In the genomic region with DNA sequence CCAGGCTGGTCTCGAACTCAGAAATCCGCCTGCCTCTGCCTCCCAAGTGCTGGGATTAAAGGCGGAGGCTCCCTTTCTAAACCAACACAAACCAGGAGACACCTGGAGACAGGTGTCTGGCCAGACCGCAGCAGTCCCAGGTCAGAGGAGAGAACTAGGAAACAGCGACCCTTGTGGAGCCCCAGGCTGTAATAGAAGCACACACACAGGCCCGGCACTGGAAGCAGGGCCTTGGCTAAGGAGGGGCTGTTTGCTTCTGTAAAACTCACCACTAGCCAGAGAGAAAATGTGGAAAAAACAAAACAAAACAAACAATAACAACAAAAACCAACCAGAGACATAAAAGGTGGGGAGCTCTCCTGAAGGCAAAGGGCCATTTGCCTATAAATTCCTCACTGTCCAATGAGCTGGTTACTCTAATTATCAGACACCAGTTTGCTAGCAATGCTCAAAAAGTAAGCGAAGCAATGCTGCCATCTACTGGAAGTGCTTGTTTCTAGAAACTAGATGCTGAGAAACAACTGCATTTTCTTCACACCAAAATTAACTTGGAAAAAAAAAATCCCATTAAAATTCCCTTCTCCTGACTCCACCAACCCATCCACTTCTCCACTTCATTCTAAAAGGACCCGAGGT, we compare ENCODE assay signal across 8 mouse cellular contexts.
DNase-seq lines count a peak whose midpoint lies in the region; ATAC-seq and TF ChIP-seq lines count a peak whose summit lies in the region.

No protein-coding gene starts in this region.

- H3K27ac ChIP-seq in ES-Bruce4 (ENCODE audit: insufficient read depth, low read length) = no peak overlapping the region
- H3K27ac ChIP-seq in forebrain, embryonic 16.5 days (ENCODE audit: low read length) = no peak overlapping the region
- H3K27ac ChIP-seq in limb, embryonic 10.5 days = no peak overlapping the region

- WGBS in forebrain, embryonic 16.5 days = 58% methylated on average over 8 of the region's 8 CpGs
- 56% methylated on average over 8 of the region's 8 CpGs for WGBS in limb, embryonic 10.5 days

- H3K4me2 ChIP-seq in forebrain, embryonic 16.5 days (ENCODE audit: low read length) = no peak overlapping the region

- H3K4me1 ChIP-seq in ES-Bruce4 (ENCODE audit: control insufficient read depth, insufficient read depth, low read length) = no peaks in the 10 kb centered on the region
- 0 out of 2 replicates have a peak, but pooled peaks cover 3% of the 10 kb centered on the region for H3K4me1 ChIP-seq in forebrain, embryonic 16.5 days (replicated peaks; ENCODE audit: control insufficient read depth, insufficient read depth, low read length)
- H3K4me1 ChIP-seq in limb, embryonic 10.5 days = no peaks in the 10 kb centered on the region

- TF ChIP-seq POLR2A in ES-Bruce4 (IDR thresholded peaks at IDR 0.05; ENCODE audit: insufficient read depth, low read length) = no peak

- no peaks in the 10 kb centered on the region for H3K27me3 ChIP-seq in ES-Bruce4 (ENCODE audit: control insufficient read depth, insufficient read depth, low read length, poor library complexity, severe bottlenecking)
- no peaks in the 10 kb centered on the region for H3K27me3 ChIP-seq in forebrain, embryonic 16.5 days (replicated peaks; ENCODE audit: control insufficient read depth, insufficient read depth, low read length)
- H3K27me3 ChIP-seq in limb, embryonic 10.5 days (ENCODE audit: low read depth, poor library complexity, severe bottlenecking) = no peaks in the 10 kb centered on the region

- no peak for TF ChIP-seq EP300 in ES-Bruce4 (IDR thresholded peaks at IDR 0.05; ENCODE audit: insufficient read depth, low read depth, low read length)

- H3K9ac ChIP-seq in ES-Bruce4 (ENCODE audit: low read depth, poor library complexity, severe bottlenecking) = no peak overlapping the region
- H3K9ac ChIP-seq in forebrain, embryonic 16.5 days (replicated peaks; ENCODE audit: low read depth, low read length) = no peak overlapping the region

- no peaks in the 10 kb centered on the region for H3K9me3 ChIP-seq in ES-Bruce4 (replicated peaks; ENCODE audit: control insufficient read depth, insufficient read depth, low read length, poor library complexity, severe bottlenecking)
- no peaks in the 10 kb centered on the region for H3K9me3 ChIP-seq in forebrain, embryonic 16.5 days (ENCODE audit: control insufficient read depth, low read length)
- H3K9me3 ChIP-seq in limb, embryonic 10.5 days (replicated peaks) = no peaks in the 10 kb centered on the region

- peak; percentile 41; the same call in 1 of the 2 replicates for ATAC-seq in forebrain, embryonic 16.5 days
- ATAC-seq in monocyte, adult 5-6 weeks (replicated peaks; ENCODE audit: insufficient number of reproducible peaks, low FRiP score, low TSS enrichment, poor library complexity, severe bottlenecking) = no peak

- DNase-seq in B cell, adult 2 months = peak; percentile 70 to 74
- DNase-seq in cerebellum, adult 11-12 months = peak; percentile 25
- DNase-seq in kidney, adult 8-10 months = peak; percentile 42 to 58
- DNase-seq in limb, embryonic 10.5 days (ENCODE audit: low spot score) = peak; percentile 64
- peak; percentile 44 for DNase-seq in neural tube, embryonic 10.5 days (ENCODE audit: extremely low spot score, low spot score)

- no peak overlapping the region for H3K4me3 ChIP-seq in ES-Bruce4 (ENCODE audit: low read depth, low read length)
- H3K4me3 ChIP-seq in forebrain, embryonic 16.5 days (replicated peaks; ENCODE audit: low read length) = no peak overlapping the region
- H3K4me3 ChIP-seq in limb, embryonic 10.5 days = no peak overlapping the region

- TF ChIP-seq CTCF in ES-Bruce4 (IDR thresholded peaks at IDR 0.05; ENCODE audit: low read depth, low read length) = peak; percentile 15

- H3K36me3 ChIP-seq in ES-Bruce4 (ENCODE audit: control insufficient read depth, insufficient read depth, low read length, poor library complexity, severe bottlenecking) = no peaks in the 10 kb centered on the region
- H3K36me3 ChIP-seq in forebrain, embryonic 16.5 days (ENCODE audit: control insufficient read depth, insufficient read depth) = no peaks in the 10 kb centered on the region
- H3K36me3 ChIP-seq in limb, embryonic 10.5 days = no peaks in the 10 kb centered on the region
